ENCODE assay signal across 9 mouse cellular contexts in the genomic region with DNA sequence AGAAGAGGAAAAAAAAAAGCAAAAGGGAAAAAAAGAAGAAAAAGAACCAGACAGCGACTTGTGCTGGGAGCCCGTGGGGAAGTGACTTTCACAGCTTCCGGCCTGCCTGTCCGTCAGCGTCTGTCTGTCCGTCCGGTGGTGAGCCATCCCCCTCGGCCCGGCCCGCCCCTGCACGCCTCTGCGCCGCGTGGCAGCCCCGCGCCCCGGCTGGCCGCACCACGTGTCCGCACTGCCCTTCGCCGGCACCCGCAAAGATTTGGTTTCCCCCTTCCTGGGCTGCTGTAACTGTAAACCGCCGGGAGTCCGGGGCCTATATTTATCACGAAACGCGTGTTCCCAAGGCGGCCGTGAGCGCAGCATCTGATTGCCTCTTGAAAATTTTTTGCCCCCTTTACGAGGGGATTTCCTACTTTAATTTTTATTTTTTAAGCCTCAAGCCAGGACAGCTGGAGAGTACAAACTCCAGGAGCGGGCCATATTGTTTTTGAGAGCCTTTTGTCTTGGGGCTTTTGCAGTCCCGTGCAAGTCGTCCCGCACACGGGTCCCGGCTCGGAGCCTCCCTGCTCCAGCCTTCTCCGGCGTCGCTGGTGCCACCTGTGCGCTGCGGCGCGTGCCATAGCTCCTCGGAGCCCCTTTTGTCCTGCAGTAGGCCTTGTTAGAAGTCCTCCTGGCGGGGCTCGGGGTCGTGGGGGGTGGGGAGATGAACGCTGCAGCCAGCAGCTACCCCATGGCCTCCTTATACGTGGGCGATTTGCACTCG. TPM values are rescaled to one million over a fixed set of nuclear protein-coding genes. Genes with fewer than 3 reads are reported as not detected.
DNase-seq lines count a peak whose midpoint lies in the region; ATAC-seq and TF ChIP-seq lines count a peak whose summit lies in the region.
"Not testable (repeated sequence)": the region's sequence is repeated elsewhere in the genome, so short reads cannot be mapped to it uniquely, and the experiment has no call there.
"Had no signal": no experiment of that assay in that cellular context is flagged by ENCODE, and none has a peak within 500 bp of the region (broad histone marks: within the 10 kb centered on the region; RNA-seq: fewer than 3 reads in every experiment).

No protein-coding gene starts in this region.

- H3K9me3 ChIP-seq in E14TG2a.4 (ENCODE audit: low read length); forebrain, embryonic 15.5 days; heart, postnatal 0 days (replicated peaks; ENCODE audit: control insufficient read depth, low read length); kidney, embryonic 15.5 days (replicated peaks); liver, embryonic 16.5 days (replicated peaks; ENCODE audit: control insufficient read depth, low read length); midbrain, embryonic 16.5 days (replicated peaks; ENCODE audit: control insufficient read depth, low read length, poor library complexity, severe bottlenecking): not testable (repeated sequence)

- under 1% methylated on average over 52 of the region's 55 CpGs for WGBS in forebrain, embryonic 15.5 days
- whole genome bisulfite sequencing in heart, postnatal 0 days, result 1% methylated on average over 36 of the region's 55 CpGs
- under 1% methylated on average over 38 of the region's 55 CpGs for WGBS in kidney, embryonic 15.5 days
- under 1% methylated on average over 36 of the region's 55 CpGs for WGBS in liver, embryonic 16.5 days (ENCODE audit: insufficient replicate concordance)
- under 1% methylated on average over 28 of the region's 55 CpGs for WGBS in midbrain, embryonic 16.5 days

- H3K4me3 ChIP-seq in E14TG2a.4 (replicated peaks; ENCODE audit: low read length), result peak overlapping the region; percentile 85
- H3K4me3 ChIP-seq in forebrain, embryonic 15.5 days, result peak overlapping the region; percentile 82
- H3K4me3 ChIP-seq in heart, postnatal 0 days (ENCODE audit: low read depth, low read length), result peak overlapping the region; percentile 51
- H3K4me3 ChIP-seq in kidney, embryonic 15.5 days (replicated peaks), result peak overlapping the region; percentile 59
- H3K4me3 ChIP-seq in liver, embryonic 16.5 days (ENCODE audit: low read depth, low read length), result peak overlapping the region; percentile 79
- H3K4me3 ChIP-seq in midbrain, embryonic 16.5 days (ENCODE audit: low read depth, low read length), result peak overlapping the region; percentile 70

- peaks cover 61% of the 10 kb centered on the region for H3K4me1 ChIP-seq in E14TG2a.4 (replicated peaks; ENCODE audit: low read depth, low read length)
- H3K4me1 ChIP-seq in forebrain, embryonic 15.5 days, result peaks cover 26% of the 10 kb centered on the region
- peaks cover 29% of the 10 kb centered on the region for H3K4me1 ChIP-seq in heart, postnatal 0 days (ENCODE audit: control insufficient read depth, insufficient read depth)
- H3K4me1 ChIP-seq in kidney, embryonic 15.5 days, result peaks cover 36% of the 10 kb centered on the region
- peaks cover 26% of the 10 kb centered on the region for H3K4me1 ChIP-seq in liver, embryonic 16.5 days (ENCODE audit: control insufficient read depth, low read depth, low read length)
- peaks cover 22% of the 10 kb centered on the region for H3K4me1 ChIP-seq in midbrain, embryonic 16.5 days (ENCODE audit: control insufficient read depth, insufficient read depth, low read length)

- peak; percentile 62 for ATAC-seq in forebrain, embryonic 15.5 days (replicated peaks)
- peak; percentile 44 for ATAC-seq in heart, postnatal 0 days (ENCODE audit: insufficient read depth, low read depth)
- peak; percentile 57 for ATAC-seq in kidney, embryonic 15.5 days (replicated peaks; ENCODE audit: low FRiP score)
- ATAC-seq in liver, embryonic 16.5 days (ENCODE audit: low read depth), result peak; percentile 31
- peak; percentile 78 for ATAC-seq in midbrain, embryonic 16.5 days

- not testable (repeated sequence) for TF ChIP-seq CTCF in E14TG2a.4 (conservative IDR thresholded peaks at IDR 0.05; ENCODE audit: low read length); heart, postnatal 0 days (IDR thresholded peaks at IDR 0.05; ENCODE audit: low read depth)

- peak overlapping the region; percentile 77 for H3K4me2 ChIP-seq in forebrain, embryonic 15.5 days (replicated peaks)
- H3K4me2 ChIP-seq in heart, postnatal 0 days (ENCODE audit: low read depth, low read length), result peak overlapping the region; percentile 73
- peak overlapping the region; percentile 80 for H3K4me2 ChIP-seq in kidney, embryonic 15.5 days
- H3K4me2 ChIP-seq in liver, embryonic 16.5 days (ENCODE audit: low read depth, low read length), result peak overlapping the region; percentile 65
- peak overlapping the region; percentile 95 for H3K4me2 ChIP-seq in midbrain, embryonic 16.5 days (ENCODE audit: low read length)

- peak; percentile 26 for DNase-seq in cerebellum, adult 11-12 months
- not testable (repeated sequence) for DNase-seq in heart, postnatal 0 days (ENCODE audit: low spot score)
- DNase-seq in splenic B cell, adult 2 months (ENCODE audit: low read depth, low spot score), result peak; percentile 42

- TF ChIP-seq EP300 in heart, postnatal 0 days (IDR thresholded peaks at IDR 0.05; ENCODE audit: low read depth), result not testable (repeated sequence)

- not testable (repeated sequence) for H3K27ac ChIP-seq in forebrain, embryonic 15.5 days (replicated peaks); midbrain, embryonic 16.5 days (ENCODE audit: low read length)
- peak overlapping the region; percentile 93 for H3K27ac ChIP-seq in heart, postnatal 0 days (ENCODE audit: low read depth)
- H3K27ac ChIP-seq in kidney, embryonic 15.5 days, result peak overlapping the region; percentile 85
- H3K27ac ChIP-seq in liver, embryonic 16.5 days (ENCODE audit: low read length), result peak overlapping the region; percentile 92

- H3K27me3 ChIP-seq in E14TG2a.4 (ENCODE audit: insufficient read depth, low read length); forebrain, embryonic 15.5 days; heart, postnatal 0 days (ENCODE audit: control insufficient read depth, insufficient read depth, low read length); kidney, embryonic 15.5 days; liver, embryonic 16.5 days (ENCODE audit: control insufficient read depth, insufficient read depth, low read depth, low read length); midbrain, embryonic 16.5 days (ENCODE audit: control insufficient read depth, insufficient read depth, low read depth, low read length); splenic B cell, adult 2 months (ENCODE audit: control insufficient read depth, insufficient read depth, low read length, poor library complexity, severe bottlenecking): not testable (repeated sequence)

- peaks cover 45% of the 10 kb centered on the region for H3K36me3 ChIP-seq in E14TG2a.4 (ENCODE audit: insufficient read depth, low read length)
- not testable (repeated sequence) for H3K36me3 ChIP-seq in forebrain, embryonic 15.5 days; midbrain, embryonic 16.5 days (ENCODE audit: control insufficient read depth, insufficient read depth, low read length); splenic B cell, adult 2 months (ENCODE audit: control insufficient read depth, insufficient read depth, low read length, poor library complexity, severe bottlenecking)
- peaks cover 14% of the 10 kb centered on the region for H3K36me3 ChIP-seq in heart, postnatal 0 days (replicated peaks; ENCODE audit: control insufficient read depth, insufficient read depth, low read length)
- peaks cover 19% of the 10 kb centered on the region for H3K36me3 ChIP-seq in kidney, embryonic 15.5 days
- H3K36me3 ChIP-seq in liver, embryonic 16.5 days (ENCODE audit: control insufficient read depth, insufficient read depth), result peaks cover 23% of the 10 kb centered on the region

- H3K9ac ChIP-seq in forebrain, embryonic 15.5 days (replicated peaks), result peak overlapping the region; percentile 75
- peak overlapping the region; percentile 54; the same call in 1 of the 2 replicates for H3K9ac ChIP-seq in heart, postnatal 0 days (replicated peaks; ENCODE audit: low read depth, low read length)
- H3K9ac ChIP-seq in kidney, embryonic 15.5 days, result peak overlapping the region; percentile 53
- peak overlapping the region; percentile 81 for H3K9ac ChIP-seq in liver, embryonic 16.5 days (ENCODE audit: low read depth, low read length)
- H3K9ac ChIP-seq in midbrain, embryonic 16.5 days (ENCODE audit: low read depth, low read length), result peak overlapping the region; percentile 50; the same call in 1 of the 2 replicates

RNA-seq across cellular contexts. Expression of a gene that starts 20.9 kb away (rescaled TPM):
- polyA plus RNA-seq in forebrain, embryonic 15.5 days (2015; fragmentation: Nextera tagmentation; extraction: Ambion mirVana), result 28.4 and 32.0 TPM in 2 replicates
- total RNA-seq in heart, postnatal 0 days (2014; rRNA removed; ENCODE audit: low replicate concordance), result 350 and 355 TPM in 2 replicates
- 54.6 and 55.3 TPM in 2 replicates for polyA plus RNA-seq in heart, postnatal 0 days (2015; fragmentation: Nextera tagmentation; extraction: Ambion mirVana)
- polyA plus RNA-seq in kidney, embryonic 15.5 days (2015; fragmentation: Nextera tagmentation; extraction: Ambion mirVana), result 45.3 and 47.4 TPM in 2 replicates
- polyA plus RNA-seq in liver, embryonic 16.5 days (2015; fragmentation: Nextera tagmentation; extraction: Ambion mirVana), result 70.4 and 73.8 TPM in 2 replicates
- 28.1 and 29.5 TPM in 2 replicates for polyA plus RNA-seq in midbrain, embryonic 16.5 days (2015; fragmentation: Nextera tagmentation; extraction: Ambion mirVana)

RNA-seq across cellular contexts. Expression of a gene that starts 40.3 kb away (rescaled TPM):
- polyA plus RNA-seq in forebrain, embryonic 15.5 days (2015; fragmentation: Nextera tagmentation; extraction: Ambion mirVana), result not detected in 2 replicates
- not detected in 2 replicates for total RNA-seq in heart, postnatal 0 days (2014; rRNA removed; ENCODE audit: low replicate concordance)
- not detected in 2 replicates for polyA plus RNA-seq in heart, postnatal 0 days (2015; fragmentation: Nextera tagmentation; extraction: Ambion mirVana)
- polyA plus RNA-seq in kidney, embryonic 15.5 days (2015; fragmentation: Nextera tagmentation; extraction: Ambion mirVana), result not detected in 2 replicates
- polyA plus RNA-seq in liver, embryonic 16.5 days (2015; fragmentation: Nextera tagmentation; extraction: Ambion mirVana), result not detected in 2 replicates
- polyA plus RNA-seq in midbrain, embryonic 16.5 days (2015; fragmentation: Nextera tagmentation; extraction: Ambion mirVana), result 0.15 TPM in 1 of 2 replicates, not detected in the other
- total RNA-seq: layer of hippocampus, adult 18-20 months had no signal

RNA-seq across cellular contexts. Expression of a gene that starts 49.7 kb away (rescaled TPM):
- polyA plus RNA-seq in forebrain, embryonic 15.5 days (2015; fragmentation: Nextera tagmentation; extraction: Ambion mirVana), result 4.3 TPM in 2 replicates
- total RNA-seq in heart, postnatal 0 days (2014; rRNA removed; ENCODE audit: low replicate concordance), result 9.0 and 12.3 TPM in 2 replicates
- polyA plus RNA-seq in heart, postnatal 0 days (2015; fragmentation: Nextera tagmentation; extraction: Ambion mirVana), result 8.9 and 9.0 TPM in 2 replicates
- polyA plus RNA-seq in kidney, embryonic 15.5 days (2015; fragmentation: Nextera tagmentation; extraction: Ambion mirVana), result 44.2 and 47.7 TPM in 2 replicates
- 1.1 and 1.2 TPM in 2 replicates for polyA plus RNA-seq in liver, embryonic 16.5 days (2015; fragmentation: Nextera tagmentation; extraction: Ambion mirVana)
- polyA plus RNA-seq in midbrain, embryonic 16.5 days (2015; fragmentation: Nextera tagmentation; extraction: Ambion mirVana), result 5.6 and 6.2 TPM in 2 replicates

RNA-seq across cellular contexts. Expression of a gene that starts 60.0 kb away (rescaled TPM):
- polyA plus RNA-seq in forebrain, embryonic 15.5 days (2015; fragmentation: Nextera tagmentation; extraction: Ambion mirVana), result 0.09 and 0.13 TPM in 2 replicates
- total RNA-seq in heart, postnatal 0 days (2014; rRNA removed; ENCODE audit: low replicate concordance), result not detected in 2 replicates
- not detected in 2 replicates for polyA plus RNA-seq in heart, postnatal 0 days (2015; fragmentation: Nextera tagmentation; extraction: Ambion mirVana)
- polyA plus RNA-seq in kidney, embryonic 15.5 days (2015; fragmentation: Nextera tagmentation; extraction: Ambion mirVana), result 0.19 and 0.90 TPM in 2 replicates
- polyA plus RNA-seq in liver, embryonic 16.5 days (2015; fragmentation: Nextera tagmentation; extraction: Ambion mirVana), result 0.09 and 0.21 TPM in 2 replicates
- polyA plus RNA-seq in midbrain, embryonic 16.5 days (2015; fragmentation: Nextera tagmentation; extraction: Ambion mirVana), result 0.21 TPM in 1 of 2 replicates, not detected in the other
- total RNA-seq: layer of hippocampus, adult 18-20 months had no signal
